Mouse (Mus musculus) embryo, embryonic 10 days (tissue): ENCODE data around the gene Gucy2g.

Source experiments
- DNase-seq: peaks from one replicate; pipeline ENCODE4 v3.0.0-alpha.2; 2015; ENCODE audit warnings: low spot score

The Gucy2g gene

DNA sequence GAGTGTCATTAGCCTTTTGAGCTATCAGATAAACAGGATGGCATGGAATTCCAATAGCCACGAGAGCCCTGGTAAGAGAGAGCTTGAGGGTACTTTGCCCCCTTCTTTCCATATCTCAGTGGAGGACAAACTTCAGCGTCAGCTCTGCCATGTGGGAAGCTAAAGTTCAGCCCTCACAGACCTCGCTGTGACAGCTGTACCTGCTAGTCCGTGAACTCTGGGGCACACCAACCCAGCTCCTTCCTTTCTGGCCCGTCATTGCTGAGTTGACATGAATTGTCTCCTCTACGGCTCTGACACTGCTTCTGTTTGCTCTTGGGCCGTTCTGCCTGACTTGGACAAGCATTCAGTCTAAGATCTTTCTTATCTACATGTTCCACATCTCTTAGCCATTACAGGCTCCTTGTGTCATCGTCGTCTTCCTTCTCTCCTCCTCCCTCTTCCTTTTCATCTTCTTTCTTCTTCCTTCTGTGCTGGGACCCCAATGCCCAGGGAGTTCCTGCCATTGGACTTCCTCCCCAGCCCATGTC, 7.0 kb upstream of the Gucy2g start:
- no peak for DNase-seq

GRCm38 (mm10) chr19:55247563-55247962, 6.5 kb upstream of the Gucy2g start:
- DNase-seq = no peak

DNA sequence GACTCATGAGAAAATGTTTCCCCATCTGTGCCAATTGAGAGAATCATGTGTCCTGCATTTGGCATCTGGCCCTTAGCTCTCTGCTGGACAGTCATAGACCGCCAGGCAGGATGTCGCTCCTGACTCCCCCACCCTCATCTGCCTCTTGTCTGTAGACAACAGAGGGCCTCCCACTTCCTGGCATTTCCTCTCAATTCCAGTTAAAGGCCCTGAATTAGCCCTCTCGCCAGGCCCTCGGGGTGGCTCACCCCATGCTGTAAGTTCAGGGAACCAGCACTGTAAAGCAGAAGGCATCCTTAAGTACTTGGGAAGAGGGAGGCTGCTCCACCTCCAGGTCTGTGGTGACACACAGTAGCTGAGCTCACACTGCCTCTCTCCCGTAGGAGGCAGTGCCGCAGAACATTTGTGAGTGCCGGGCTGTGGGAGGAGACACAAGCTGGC, 3.8 kb upstream of the Gucy2g start:
- DNase-seq = peak; percentile 56

DNA sequence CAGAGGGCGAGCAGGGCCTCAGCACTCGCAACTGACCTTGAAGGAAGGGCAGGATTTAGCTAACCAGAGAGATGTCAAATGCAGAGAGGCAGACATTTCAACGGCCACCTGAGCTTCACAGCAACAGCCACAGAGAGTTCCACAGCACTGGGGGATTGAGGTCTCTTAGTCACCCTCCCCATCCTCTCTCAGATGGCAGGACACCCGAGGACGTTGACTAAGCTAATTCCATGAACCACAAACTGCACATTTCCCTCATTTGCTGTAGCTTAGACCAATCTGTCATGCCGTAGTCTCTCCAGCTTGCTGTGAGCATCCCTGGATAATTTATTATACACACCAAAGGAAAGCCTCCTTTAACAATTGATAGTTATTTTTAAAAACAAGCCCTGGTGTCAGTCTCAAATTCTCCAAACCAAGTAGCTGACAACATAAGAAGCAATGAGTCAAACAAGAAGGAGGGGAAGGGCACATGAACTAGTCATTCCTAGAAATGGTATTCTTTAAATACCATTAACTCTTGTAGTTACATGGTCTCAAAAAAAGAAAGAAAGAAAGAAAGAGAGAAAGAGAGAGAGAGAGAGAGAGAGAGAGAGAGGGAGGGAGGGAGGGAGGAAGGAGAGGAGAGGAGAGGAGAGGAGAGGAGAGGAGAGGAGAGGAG, 1.1 kb downstream of the Gucy2g start:
- DNase-seq = no peak

DNA sequence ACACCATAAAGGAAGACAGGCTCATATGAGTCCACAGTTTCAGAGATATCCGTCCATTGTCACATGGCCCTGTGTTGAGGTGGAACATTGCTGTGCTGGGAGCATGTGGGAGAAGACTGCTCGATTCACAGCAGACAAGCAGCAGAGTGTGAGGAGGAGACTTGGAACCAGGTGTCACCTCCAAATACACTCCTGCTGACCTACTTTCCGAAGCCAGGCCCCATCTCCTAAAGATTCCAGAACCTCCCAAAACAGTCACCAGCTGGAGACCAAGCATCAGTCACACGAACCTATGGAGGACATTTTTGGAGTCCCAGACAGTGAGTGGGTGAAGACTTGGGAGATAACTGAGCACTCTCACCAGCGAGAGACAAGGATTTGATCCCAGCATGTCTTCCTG, 4.5 kb downstream of the Gucy2g start:
- DNase-seq = no peak

- DNase-seq = no peak
These were observed 5.0 kb downstream of the Gucy2g start for GRCm38 (mm10) chr19:55236026-55236425.

DNA sequence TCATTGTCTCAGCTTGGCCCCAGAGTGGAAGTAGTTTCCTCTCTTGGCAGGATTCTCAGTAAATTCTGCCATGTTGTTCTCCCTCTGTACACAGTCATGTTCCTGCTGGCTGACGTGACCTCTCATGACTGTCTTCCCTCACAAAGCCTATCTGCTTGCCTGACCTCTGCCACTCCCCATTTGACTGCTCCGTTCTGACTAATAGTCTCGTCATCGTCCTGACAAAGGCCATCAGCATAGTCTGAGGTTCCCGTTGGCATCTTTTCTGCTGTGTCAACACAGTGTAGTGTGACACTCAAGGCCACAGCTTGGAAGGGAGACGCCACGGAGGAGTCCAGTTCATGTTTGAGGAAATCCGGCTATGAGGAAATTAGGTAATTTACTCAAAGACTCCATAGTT, 8.9 kb downstream of the Gucy2g start:
- no peak for DNase-seq

DNA sequence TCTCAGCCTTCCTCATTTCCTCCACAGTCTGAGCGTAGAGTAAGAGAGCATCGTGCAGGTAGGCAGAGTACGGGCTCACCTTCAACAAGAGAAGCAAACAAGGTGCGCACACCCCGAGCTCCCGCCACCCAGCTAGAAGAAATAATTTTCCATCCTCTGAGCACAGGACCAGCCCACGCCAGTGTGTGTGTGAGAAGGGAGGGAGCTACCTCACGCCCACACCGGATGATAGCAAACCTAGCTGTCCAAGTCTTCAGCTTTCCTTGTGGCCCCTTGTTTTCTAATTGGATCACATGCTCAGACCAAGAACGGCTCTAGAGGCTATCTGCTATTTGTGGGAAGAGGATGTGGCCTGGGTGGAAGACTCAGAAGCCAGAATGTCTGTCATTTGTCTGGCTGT, 10.0 kb downstream of the Gucy2g start:
- DNase-seq = no peak

- DNase-seq = no peak
These were observed 13.9 kb downstream of the Gucy2g start for GRCm38 (mm10) chr19:55227135-55227534.

- DNase-seq = no peak
These were observed 14.4 kb downstream of the Gucy2g start for GRCm38 (mm10) chr19:55226621-55227020.

GRCm38 (mm10) chr19:55222268-55222667, 18.8 kb downstream of the Gucy2g start:
- no peak for DNase-seq

DNA sequence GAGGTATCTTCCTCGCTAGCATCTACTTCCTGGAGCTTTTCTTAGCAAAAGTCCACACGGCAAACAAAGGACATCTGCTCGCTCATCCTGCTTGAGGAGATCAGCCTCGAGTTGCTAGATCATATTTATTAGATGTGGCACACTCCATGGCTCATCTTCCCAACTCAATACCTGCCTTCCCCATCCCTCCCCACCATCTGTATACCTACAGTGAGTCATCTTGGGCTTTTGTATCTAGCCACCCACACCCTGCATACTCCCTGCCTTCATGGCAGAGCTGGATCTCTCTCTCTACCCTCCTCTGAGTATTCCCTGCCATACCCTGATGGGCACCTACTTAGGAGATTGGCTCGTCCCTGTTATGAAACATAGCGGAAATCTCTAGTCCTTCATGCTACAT, 19.8 kb downstream of the Gucy2g start:
- DNase-seq = no peak

DNA sequence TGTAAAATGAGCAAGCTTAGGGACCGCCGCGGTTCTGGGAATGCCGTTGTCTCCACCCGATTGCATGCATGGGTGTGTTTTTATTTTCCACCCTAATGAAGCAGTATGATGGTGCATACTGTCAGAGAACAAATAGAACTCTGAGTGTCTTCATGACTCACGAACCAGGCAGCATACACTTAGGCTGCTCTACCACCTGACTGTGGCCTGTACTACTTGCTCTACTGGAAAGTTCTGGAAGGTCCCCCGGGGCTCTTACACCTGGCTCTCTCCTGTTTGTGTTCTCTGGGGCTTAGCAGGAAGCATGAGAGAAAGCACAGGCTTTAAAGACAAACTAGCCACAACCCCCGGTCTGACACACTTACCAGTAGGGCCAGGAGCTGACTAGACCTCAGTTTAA, 21.7 kb downstream of the Gucy2g start:
- no peak for DNase-seq

- DNase-seq = no peak
These were observed 22.3 kb downstream of the Gucy2g start for GRCm38 (mm10) chr19:55218741-55219221.

DNA sequence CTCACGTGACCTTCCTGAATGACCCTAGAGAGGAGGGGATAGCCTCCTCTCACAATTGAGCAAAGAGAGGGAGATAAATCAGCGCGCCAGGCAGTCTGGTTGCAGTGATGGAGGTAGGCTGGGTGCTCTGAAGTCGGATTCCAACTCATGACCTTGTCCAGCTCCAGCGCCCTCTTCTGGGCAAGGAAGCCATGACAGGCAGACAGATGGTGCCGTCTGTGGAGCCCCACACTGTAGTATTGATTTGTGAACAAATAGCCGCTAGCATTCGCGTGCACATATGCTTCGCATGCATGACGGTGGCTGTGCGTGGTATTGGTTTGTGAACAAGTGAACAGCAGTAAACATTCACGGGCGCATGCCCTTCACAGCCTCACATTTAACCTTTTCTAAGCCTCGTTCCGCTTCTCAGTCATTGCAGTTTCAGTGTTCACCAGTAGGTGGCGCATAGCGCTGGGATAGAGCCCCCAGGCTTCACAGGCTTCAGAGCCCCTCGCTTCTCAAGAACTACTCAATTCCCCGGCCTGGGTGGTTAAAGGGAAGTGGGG, 22.8 kb downstream of the Gucy2g start:
- DNase-seq = peak; percentile 94

DNA sequence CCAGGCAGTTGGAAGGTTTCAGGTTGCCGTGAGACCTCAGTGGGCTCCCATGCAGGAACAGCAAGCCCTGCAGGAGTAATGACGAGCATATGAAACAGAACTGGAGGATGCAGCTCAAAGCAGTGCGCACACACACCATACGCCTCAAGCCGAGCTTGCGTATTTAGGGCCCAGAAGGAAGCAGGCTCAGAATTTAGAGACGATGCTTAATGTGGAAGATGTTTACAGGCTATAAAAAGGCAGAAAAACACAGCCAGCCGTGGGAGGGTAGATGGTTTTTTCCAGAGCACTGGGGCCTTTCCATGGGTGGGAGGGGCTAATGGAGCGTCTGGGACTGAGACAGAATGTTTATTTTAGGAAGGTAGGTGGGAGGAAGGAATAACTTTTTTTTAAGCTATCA, 23.7 kb downstream of the Gucy2g start:
- DNase-seq = no peak

DNA sequence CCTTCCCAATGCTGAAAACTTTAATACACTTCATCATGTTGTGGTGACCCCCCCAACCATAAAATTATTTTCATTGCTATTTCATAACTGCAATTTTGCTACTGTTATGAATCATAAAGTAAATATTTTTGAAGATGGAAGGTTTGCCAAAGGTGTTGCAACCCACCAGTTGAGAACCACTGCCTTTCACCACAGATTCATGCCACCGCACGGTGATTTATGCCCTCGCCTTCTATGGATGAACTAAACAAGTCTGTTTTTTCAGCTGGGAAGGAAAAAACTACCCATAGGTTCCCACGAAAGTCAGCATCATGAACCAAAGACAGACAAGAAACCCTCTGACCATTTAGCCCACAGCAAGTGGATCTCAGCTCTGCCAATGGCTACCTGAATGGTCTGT, 24.2 kb downstream of the Gucy2g start:
- no peak for DNase-seq

GRCm38 (mm10) chr19:55213617-55214340, 27.3 kb downstream of the Gucy2g start:
- DNase-seq = no peak

DNA sequence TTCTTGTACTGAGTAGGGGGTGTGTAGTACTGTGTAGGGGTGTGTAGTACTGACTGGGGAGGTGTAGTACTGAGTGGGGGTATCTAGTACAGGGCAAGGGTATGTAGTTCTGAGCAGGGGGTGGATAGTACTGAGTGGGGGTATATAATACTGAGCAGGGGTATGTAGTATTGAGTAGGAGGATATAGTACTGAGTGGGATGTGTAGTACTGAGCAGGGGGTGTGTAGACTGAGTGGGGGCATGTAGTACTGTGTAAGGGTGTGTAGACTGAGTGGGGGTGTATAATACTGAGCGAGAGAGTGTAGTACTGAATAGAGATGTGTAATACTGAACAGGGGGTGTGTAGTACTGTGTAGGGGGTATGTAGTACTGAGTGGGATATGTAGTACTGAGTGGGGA, 29.3 kb downstream of the Gucy2g start:
- DNase-seq = no peak

- no peak for DNase-seq
These were observed 32.0 kb downstream of the Gucy2g start for GRCm38 (mm10) chr19:55209084-55209483.

DNA sequence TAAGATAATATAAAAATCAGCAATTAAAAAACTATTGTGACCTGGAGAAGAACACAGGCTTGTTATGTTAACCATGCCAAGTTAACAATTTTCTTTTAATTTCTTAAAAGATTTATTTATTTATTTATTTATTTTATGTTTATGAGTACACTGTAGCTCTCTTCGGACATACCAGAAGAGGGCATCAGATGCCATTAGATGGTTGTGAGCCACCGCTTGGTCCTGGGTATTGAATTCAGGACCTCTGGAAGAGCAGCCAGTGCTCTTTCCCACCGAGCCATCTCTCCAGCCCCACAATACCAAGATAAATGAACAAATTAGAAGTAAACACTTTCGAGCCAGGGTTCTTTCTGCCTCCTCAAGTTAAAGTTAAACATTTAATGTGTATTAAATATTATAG, 32.4 kb downstream of the Gucy2g start:
- DNase-seq = no peak

- DNase-seq = no peak
These were observed 33.1 kb downstream of the Gucy2g start for GRCm38 (mm10) chr19:55207746-55208538.
